10 mouse cellular contexts compared by ENCODE assay signal in genomic region chr7:29044302-29044701, GRCm38 (mm10).
DNase-seq lines count a peak whose midpoint lies in the region; ATAC-seq and TF ChIP-seq lines count a peak whose summit lies in the region.
"Had no signal": no experiment of that assay in that cellular context is flagged by ENCODE, and none has a peak within 500 bp of the region (broad histone marks: within the 10 kb centered on the region; RNA-seq: fewer than 3 reads in every experiment).

No protein-coding gene starts in this region.

- peaks cover 13% of the 10 kb centered on the region for H3K4me1 ChIP-seq in liver, postnatal 0 days (ENCODE audit: insufficient read depth)
- peaks cover 38% of the 10 kb centered on the region for H3K4me1 ChIP-seq in liver, embryonic 12.5 days
- H3K4me1 ChIP-seq in limb, embryonic 12.5 days (replicated peaks): peaks cover 16% of the 10 kb centered on the region

- H3K4me3 ChIP-seq in liver, postnatal 0 days (ENCODE audit: low read depth, low read length): no peak overlapping the region
- no peak overlapping the region for H3K4me3 ChIP-seq in liver, embryonic 12.5 days
- no peak overlapping the region for H3K4me3 ChIP-seq in limb, embryonic 12.5 days (replicated peaks)
- H3K4me3 ChIP-seq: embryonic facial prominence, embryonic 12.5 days had no signal

- no peak overlapping the region for H3K27ac ChIP-seq in liver, postnatal 0 days (ENCODE audit: low read depth)
- no peak overlapping the region for H3K27ac ChIP-seq in liver, embryonic 12.5 days
- no peak overlapping the region for H3K27ac ChIP-seq in limb, embryonic 12.5 days
- H3K27ac ChIP-seq: embryonic facial prominence, embryonic 12.5 days had no signal

- peak; percentile 23; the same call in 1 of the 2 replicates for ATAC-seq in liver, postnatal 0 days
- no peak for ATAC-seq in liver, embryonic 12.5 days
- no peak for ATAC-seq in limb, embryonic 12.5 days (ENCODE audit: insufficient number of reproducible peaks, insufficient read depth, low FRiP score, low TSS enrichment, low read depth)

- TF ChIP-seq EP300 in liver, postnatal 0 days (IDR thresholded peaks at IDR 0.05; ENCODE audit: low read depth): no peak

- peaks cover 3% of the 10 kb centered on the region; the same call in 1 of the 2 replicates for H3K9me3 ChIP-seq in liver, postnatal 0 days (ENCODE audit: low read length)
- no peaks in the 10 kb centered on the region for H3K9me3 ChIP-seq in liver, embryonic 12.5 days (replicated peaks)
- peaks cover 5% of the 10 kb centered on the region; the same call in 1 of the 2 replicates for H3K9me3 ChIP-seq in limb, embryonic 12.5 days
- H3K9me3 ChIP-seq: embryonic facial prominence, embryonic 12.5 days had no signal

- no peaks in the 10 kb centered on the region for H3K27me3 ChIP-seq in liver, postnatal 0 days (ENCODE audit: insufficient read depth, low read length)
- 0 out of 2 replicates have a peak, but pooled peaks cover 7% of the 10 kb centered on the region for H3K27me3 ChIP-seq in liver, embryonic 12.5 days (replicated peaks)
- H3K27me3 ChIP-seq in limb, embryonic 12.5 days: no peaks in the 10 kb centered on the region; the same call in 1 of the 2 replicates

- H3K9ac ChIP-seq in liver, postnatal 0 days (replicated peaks): no peak overlapping the region
- no peak overlapping the region for H3K9ac ChIP-seq in liver, embryonic 12.5 days
- no peak overlapping the region for H3K9ac ChIP-seq in limb, embryonic 12.5 days (replicated peaks)
- H3K9ac ChIP-seq: embryonic facial prominence, embryonic 12.5 days had no signal

- peak; percentile 20 for DNase-seq in adrenal gland, postnatal 14 days
- DNase-seq in adrenal gland, postnatal 25 days: no peak
- DNase-seq in liver, postnatal 0 days: no peak
- DNase-seq in retina, postnatal 1 day: peak; percentile 65
- DNase-seq in thymus, adult 18-20 months: no peak
- DNase-seq in urinary bladder, postnatal 14 days (ENCODE audit: low spot score): no peak
- DNase-seq: thymus, postnatal 4 days had no signal

- WGBS in liver, postnatal 0 days (ENCODE audit: insufficient replicate concordance): 79% methylated on average over 9 of the region's 9 CpGs
- WGBS in liver, embryonic 12.5 days (ENCODE audit: insufficient replicate concordance): 59% methylated on average over 9 of the region's 9 CpGs
- 53% methylated on average over 9 of the region's 9 CpGs for WGBS in limb, embryonic 12.5 days

- H3K36me3 ChIP-seq in liver, postnatal 0 days (replicated peaks; ENCODE audit: insufficient read depth, low read length): no peaks in the 10 kb centered on the region
- H3K36me3 ChIP-seq in liver, embryonic 12.5 days: peaks cover 7% of the 10 kb centered on the region; the same call in 1 of the 2 replicates
- H3K36me3 ChIP-seq in limb, embryonic 12.5 days: no peaks in the 10 kb centered on the region
- H3K36me3 ChIP-seq: embryonic facial prominence, embryonic 12.5 days had no signal

- no peak for TF ChIP-seq CTCF in liver, postnatal 0 days (IDR thresholded peaks at IDR 0.05; ENCODE audit: low read depth)

- no peak overlapping the region for H3K4me2 ChIP-seq in liver, postnatal 0 days (ENCODE audit: low read depth, low read length)
- no peak overlapping the region for H3K4me2 ChIP-seq in liver, embryonic 12.5 days
- H3K4me2 ChIP-seq in limb, embryonic 12.5 days: peak overlapping the region; percentile 21
- H3K4me2 ChIP-seq: embryonic facial prominence, embryonic 12.5 days had no signal

Comparison
In these comparisons a context has a peak if more than half of its experiments do, and no peak if none do; other contexts are left out.
1. DNase-seq: peak in adrenal gland, postnatal 14 days (single experiment) and retina, postnatal 1 day (single experiment); none in adrenal gland, postnatal 25 days (single experiment), liver, postnatal 0 days (single experiment), thymus, adult 18-20 months (0 of 2) and urinary bladder, postnatal 14 days (single experiment).